Mouse (Mus musculus) heart, embryonic 14.5 days (tissue): ENCODE measurements around the gene Pilrb1. TPM values are rescaled to one million over a fixed set of nuclear protein-coding genes. Genes with fewer than 3 reads are reported as not detected.

ENCODE experiments used
- ATAC-seq: fragments of 200-750 bp; cut with Nextera tagmentation; 2 replicates; pipeline ENCODE4 v1.8.0; 2017; ENCODE audit warnings: low read depth, moderate TSS enrichment; ENCODE audit not compliant: insufficient number of reproducible peaks, insufficient read depth, low FRiP score
- H3K27ac ChIP-seq, 2 experiments: fragments of 200-500 bp in 1 of 2; fragments of 300-500 bp in 1 of 2; sonication (generic) in 1 of 2; replicated peaks in 1 of 2; 2 replicates each; pipeline ENCODE4 v1.5.1; 2012 to 2014; ENCODE audit warnings: low read depth in 2 of 2, low read length in 2 of 2, control low read depth in 1 of 2, mild to moderate bottlenecking in 1 of 2, mixed read lengths in 1 of 2; ENCODE audit not compliant: control insufficient read depth in 1 of 2, insufficient read depth in 1 of 2
- H3K27me3 ChIP-seq: fragments of 300-500 bp; sonication (generic); 2 replicates; pipeline ENCODE4 v1.6.1; 2014; ENCODE audit warnings: mild to moderate bottlenecking, low read length, control low read depth; ENCODE audit not compliant: control insufficient read depth, insufficient read depth
- H3K36me3 ChIP-seq: fragments of 300-500 bp; sonication (generic); 2 replicates; pipeline ENCODE4 v1.6.1; 2014; ENCODE audit warnings: mild to moderate bottlenecking, control low read depth, low read length, mixed read lengths; ENCODE audit not compliant: control insufficient read depth, insufficient read depth
- H3K4me1 ChIP-seq, 2 experiments: fragments of 200-500 bp in 1 of 2; fragments of 300-500 bp in 1 of 2; sonication (generic) in 1 of 2; 2 replicates each; pipeline ENCODE4 v1.6.1; 2012 to 2014; ENCODE audit warnings: low read length in 2 of 2, control low read depth in 1 of 2, mixed read lengths in 1 of 2; ENCODE audit not compliant: control insufficient read depth in 2 of 2, insufficient read depth in 2 of 2
- H3K4me2 ChIP-seq: fragments of 300-500 bp; sonication (generic); 2 replicates; pipeline ENCODE4 v1.6.1; 2014; ENCODE audit warnings: mild to moderate bottlenecking, low read length
- H3K4me3 ChIP-seq, 2 experiments: fragments of 200-500 bp in 1 of 2; fragments of 300-500 bp in 1 of 2; sonication (generic) in 1 of 2; 2 replicates each; pipeline ENCODE4 v1.5.1; 2012 to 2014; ENCODE audit warnings: low read length in 2 of 2, mild to moderate bottlenecking in 2 of 2, control low read depth in 1 of 2, low read depth in 1 of 2, moderate library complexity in 1 of 2; ENCODE audit not compliant: control insufficient read depth in 1 of 2, insufficient read depth in 1 of 2
- H3K9ac ChIP-seq: fragments of 300-500 bp; sonication (generic); 2 replicates; pipeline ENCODE4 v1.6.1; 2014; ENCODE audit warnings: mild to moderate bottlenecking, low read length
- H3K9me3 ChIP-seq: fragments of 300-500 bp; sonication (generic); 2 replicates; pipeline ENCODE4 v1.6.1; 2016; ENCODE audit warnings: low read length, control low read depth; ENCODE audit not compliant: control insufficient read depth
- WGBS: fragments of 180-500 bp; shearing (Covaris S2); extraction: QIAGEN DNeasy Blood & Tissue Kit; methylation state at CpG from one replicate; pipeline ENCODE4 v1.1.7; 2014; 5-methylcytosine and 5-hydroxymethylcytosine counted together
- polyA plus RNA-seq: library from polyadenylated mRNA; unstranded; fragments of >200 nt; fragmentation: Nextera tagmentation; extraction: Ambion mirVana; gene quantifications from 2 replicates; pipeline ENCODE4 v1.2.1, GENCODE M21; 2014

Gene Pilrb1
- polyA plus RNA-seq, 1 experiment from 2014 or later: 0.68 TPM

GRCm38 (mm10) chr5:137828694-137829093 lies 29.2 kb downstream of the Pilrb1 start:
- no peak overlapping the region for H3K9ac ChIP-seq
- no peaks in the 10 kb centered on the region for H3K4me1 ChIP-seq
- ATAC-seq: no peak
- no peak overlapping the region for H3K4me2 ChIP-seq
- H3K27me3 ChIP-seq: no peaks in the 10 kb centered on the region
- whole genome bisulfite sequencing: 65% methylated on average over 6 of the region's 6 CpGs
- H3K9me3 ChIP-seq: no peaks in the 10 kb centered on the region
- no peaks in the 10 kb centered on the region for H3K36me3 ChIP-seq
- H3K27ac ChIP-seq: no peak overlapping the region
- no peak overlapping the region for H3K4me3 ChIP-seq

- H3K4me3 ChIP-seq: no peak overlapping the region
- ATAC-seq: no peak
- H3K36me3 ChIP-seq: no peaks in the 10 kb centered on the region
- H3K9me3 ChIP-seq: no peaks in the 10 kb centered on the region
- H3K9ac ChIP-seq: no peak overlapping the region
- H3K27ac ChIP-seq: no peak overlapping the region
- no peaks in the 10 kb centered on the region for H3K27me3 ChIP-seq
- no peak overlapping the region for H3K4me2 ChIP-seq
- H3K4me1 ChIP-seq: no peaks in the 10 kb centered on the region
- 39% methylated on average over 7 of the region's 7 CpGs for WGBS
Measured at GRCm38 (mm10) chr5:137826421-137826820, 31.5 kb downstream of the Pilrb1 start.

GRCm38 (mm10) chr5:137825971-137826370 lies 31.9 kb downstream of the Pilrb1 start:
- no peaks in the 10 kb centered on the region for H3K4me1 ChIP-seq
- no peaks in the 10 kb centered on the region for H3K36me3 ChIP-seq
- H3K27me3 ChIP-seq: no peaks in the 10 kb centered on the region
- no peak overlapping the region for H3K4me2 ChIP-seq
- ATAC-seq: no peak
- no peak overlapping the region for H3K9ac ChIP-seq
- 69% methylated on average over 2 of the region's 2 CpGs for WGBS
- no peak overlapping the region for H3K27ac ChIP-seq
- no peak overlapping the region for H3K4me3 ChIP-seq
- no peaks in the 10 kb centered on the region for H3K9me3 ChIP-seq

- no peaks in the 10 kb centered on the region for H3K27me3 ChIP-seq
- no peak overlapping the region for H3K27ac ChIP-seq
- 79% methylated on average over 3 of the region's 3 CpGs for WGBS
- no peaks in the 10 kb centered on the region for H3K9me3 ChIP-seq
- no peaks in the 10 kb centered on the region for H3K4me1 ChIP-seq
- no peak overlapping the region for H3K4me2 ChIP-seq
- H3K36me3 ChIP-seq: no peaks in the 10 kb centered on the region
- no peak overlapping the region for H3K4me3 ChIP-seq
- ATAC-seq: no peak
- no peak overlapping the region for H3K9ac ChIP-seq
Measured at GRCm38 (mm10) chr5:137825030-137825429, 32.9 kb downstream of the Pilrb1 start.

- ATAC-seq: no peak
- Histone ChIP-seq H3K27me3 (no peaks in the 10 kb centered on the region), H3K4me2 (no peak overlapping the region), H3K4me1 (no peaks in the 10 kb centered on the region), H3K27ac (no peak overlapping the region), H3K4me3 (no peak overlapping the region), H3K36me3 (no peaks in the 10 kb centered on the region), H3K9me3 (no peaks in the 10 kb centered on the region), H3K9ac (no peak overlapping the region)
- WGBS: 84% methylated on average over 6 of the region's 6 CpGs
Measured at GRCm38 (mm10) chr5:137823455-137824045, 34.4 kb downstream of the Pilrb1 start.

- no peaks in the 10 kb centered on the region for H3K36me3 ChIP-seq
- H3K4me3 ChIP-seq: no peak overlapping the region
- no peaks in the 10 kb centered on the region for H3K27me3 ChIP-seq
- ATAC-seq: no peak
- no peak overlapping the region for H3K27ac ChIP-seq
- no peaks in the 10 kb centered on the region for H3K9me3 ChIP-seq
- H3K4me2 ChIP-seq: no peak overlapping the region
- H3K4me1 ChIP-seq: no peaks in the 10 kb centered on the region
- H3K9ac ChIP-seq: no peak overlapping the region
- WGBS: 36% methylated on average over 1 of the region's 1 CpGs
Measured at GRCm38 (mm10) chr5:137822602-137823001, 35.3 kb downstream of the Pilrb1 start.

- Histone ChIP-seq H3K9me3 (no peaks in the 10 kb centered on the region), H3K4me1 (no peaks in the 10 kb centered on the region), H3K27me3 (no peaks in the 10 kb centered on the region), H3K36me3 (no peaks in the 10 kb centered on the region), H3K9ac (no peak overlapping the region), H3K27ac (no peak overlapping the region), H3K4me3 (no peak overlapping the region), H3K4me2 (no peak overlapping the region)
- no peak for ATAC-seq
- 65% methylated on average over 4 of the region's 4 CpGs for WGBS
Measured at GRCm38 (mm10) chr5:137822126-137822525, 35.8 kb downstream of the Pilrb1 start.
